Mouse (Mus musculus) yolk sac, embryonic 10.5 days (tissue): ENCODE measurements around the gene Gm3371.
"Not testable (repeated sequence)": the region's sequence is repeated elsewhere in the genome, so short reads cannot be mapped to it uniquely, and the experiment has no call there.

ENCODE experiments used
- DNase-seq: peaks from one replicate; pipeline ENCODE4 v3.0.0-alpha.2; 2017; ENCODE audit warnings: low spot score

Gm3371 gene

GRCm38 (mm10) chr14:44410588-44410987 lies at the start of gene Gm3371:
Gene Gm3371 (minus strand): TSS chr14:44410688.
- DNase-seq = not testable (repeated sequence)

- not testable (repeated sequence) for DNase-seq
Observed at GRCm38 (mm10) chr14:44433335-44433734, 22.8 kb upstream of the Gm3371 start, which contains the start of gene Gm8232. Gene Gm8232 (plus strand): TSS chr14:44433635.

- not testable (repeated sequence) for DNase-seq
Observed at GRCm38 (mm10) chr14:44384233-44384632, 26.3 kb downstream of the Gm3371 start.

- not testable (repeated sequence) for DNase-seq
Observed at GRCm38 (mm10) chr14:44365057-44365456, 45.4 kb downstream of the Gm3371 start, which contains the start of gene Gm8229. Gene Gm8229 (plus strand): TSS chr14:44365357.

GRCm38 (mm10) chr14:44362301-44362700 lies 48.2 kb downstream of the Gm3371 start:
- DNase-seq = not testable (repeated sequence)

GRCm38 (mm10) chr14:44361416-44361815 lies 49.1 kb downstream of the Gm3371 start:
- not testable (repeated sequence) for DNase-seq
